Mouse (Mus musculus) midbrain, embryonic 16.5 days (tissue): ENCODE results near the gene Fbxo27. TPM values are rescaled to one million over a fixed set of nuclear protein-coding genes. Genes with fewer than 3 reads are reported as not detected.

Experiments used
- polyA plus RNA-seq: library from polyadenylated mRNA; unstranded; fragments of >200 nt; fragmentation: Nextera tagmentation; extraction: Ambion mirVana; gene quantifications from 2 replicates; pipeline ENCODE4 v1.2.1, GENCODE M21; 2015

The Fbxo27 gene
- polyA plus RNA-seq, 1 experiment from 2014 or later, result 17.3 TPM

Other genes starting within 250 kb of the Fbxo27 start
- 13.9 and 15.0 TPM in 2 replicates for gene Lrfn1, start 240.9 kb upstream of the Fbxo27 start, polyA plus RNA-seq
- gene Ifnl2, start 182.4 kb upstream of the Fbxo27 start, polyA plus RNA-seq, result not detected in 2 replicates
- not detected in 2 replicates for gene Ifnl3, start 170.0 kb upstream of the Fbxo27 start, polyA plus RNA-seq
- gene Sycn, start 152.0 kb upstream of the Fbxo27 start, polyA plus RNA-seq, result not detected in 2 replicates
- 0.15 TPM in 1 of 2 replicates, not detected in the other for gene Nccrp1, start 145.6 kb upstream of the Fbxo27 start, polyA plus RNA-seq
- gene Samd4b, start 94.7 kb upstream of the Fbxo27 start, polyA plus RNA-seq, result 20.2 and 20.4 TPM in 2 replicates
- 18.1 and 19.1 TPM in 2 replicates for gene Pak4, start 94.7 kb upstream of the Fbxo27 start, polyA plus RNA-seq
- gene Acp7, start 61.5 kb upstream of the Fbxo27 start, polyA plus RNA-seq, result 0.26 TPM in 1 of 2 replicates, not detected in the other
- gene Fbxo17, start 24.0 kb downstream of the Fbxo27 start, polyA plus RNA-seq, result 3.2 and 5.2 TPM in 2 replicates
- 95.8 and 99.4 TPM in 2 replicates for gene Mrps12, start 49.0 kb downstream of the Fbxo27 start, polyA plus RNA-seq
- gene Sars2, start 49.1 kb downstream of the Fbxo27 start, polyA plus RNA-seq, result 15.6 and 16.4 TPM in 2 replicates
- gene Ccer2, start 63.3 kb downstream of the Fbxo27 start, polyA plus RNA-seq, result 0.61 and 0.95 TPM in 2 replicates
- 117 and 121 TPM in 2 replicates for gene Sirt2, start 73.9 kb downstream of the Fbxo27 start, polyA plus RNA-seq
- 52.0 and 64.7 TPM in 2 replicates for gene Nfkbib, start 74.7 kb downstream of the Fbxo27 start, polyA plus RNA-seq
- gene Rinl, start 96.1 kb downstream of the Fbxo27 start, polyA plus RNA-seq, result 2.2 and 2.9 TPM in 2 replicates
- gene Hnrnpl, start 115.7 kb downstream of the Fbxo27 start, polyA plus RNA-seq, result 134 and 152 TPM in 2 replicates
- gene Ech1, start 132.4 kb downstream of the Fbxo27 start, polyA plus RNA-seq, result 86.6 and 96.4 TPM in 2 replicates
- gene Lgals4, start 141.0 kb downstream of the Fbxo27 start, polyA plus RNA-seq, result 5.7 and 5.9 TPM in 2 replicates
- 6.7 and 10.3 TPM in 2 replicates for gene Lgals7, start 171.0 kb downstream of the Fbxo27 start, polyA plus RNA-seq
- 0.40 and 0.57 TPM in 2 replicates for gene Capn12, start 188.6 kb downstream of the Fbxo27 start, polyA plus RNA-seq